Mouse (Mus musculus) testis, adult 2 months (tissue): Measurements from ENCODE around the gene Ninj2. TPM values are rescaled to one million over a fixed set of nuclear protein-coding genes. Genes with fewer than 3 reads are reported as not detected.

Source experiments
- H3K27ac ChIP-seq: fragments of 200-500 bp; 2 replicates; pipeline ENCODE4 v1.5.1; 2012; ENCODE audit warnings: low read depth, low read length; ENCODE audit not compliant: control insufficient read depth, insufficient read depth
- H3K27me3 ChIP-seq: fragments of 200-500 bp; 2 replicates; pipeline ENCODE4 v1.6.1; 2012; ENCODE audit warnings: mild to moderate bottlenecking, low read length, moderate library complexity; ENCODE audit not compliant: control insufficient read depth, insufficient read depth
- H3K36me3 ChIP-seq: fragments of 200-500 bp; 2 replicates; pipeline ENCODE4 v1.6.1; 2012; ENCODE audit warnings: mild to moderate bottlenecking, low read length; ENCODE audit not compliant: control insufficient read depth, insufficient read depth
- H3K4me1 ChIP-seq: fragments of 200-500 bp; 2 replicates; pipeline ENCODE4 v1.6.1; 2012; ENCODE audit warnings: low read length; ENCODE audit not compliant: control insufficient read depth, insufficient read depth
- H3K4me3 ChIP-seq: fragments of 200-500 bp; 2 replicates; pipeline ENCODE4 v1.5.1; 2012; ENCODE audit warnings: low read depth, mild to moderate bottlenecking, low read length, moderate library complexity, mixed read lengths; ENCODE audit not compliant: control insufficient read depth
- CTCF ChIP-seq: fragments of 200-500 bp; IDR thresholded peaks from 2 replicates; pipeline ENCODE4 v1.5.1; 2012; ENCODE audit warnings: low read depth, mild to moderate bottlenecking, inconsistent platforms, low read length, moderate library complexity; ENCODE audit not compliant: control insufficient read depth, insufficient read depth, insufficient replicate concordance
- POLR2A ChIP-seq: fragments of 200-500 bp; IDR thresholded peaks from 2 replicates; pipeline ENCODE4 v1.6.1; 2012; ENCODE audit warnings: low read depth, mild to moderate bottlenecking, inconsistent platforms, low read length, moderate library complexity; ENCODE audit not compliant: control insufficient read depth
- polyA plus RNA-seq: library from polyadenylated mRNA; depleted of rRNA; stranded (reverse); fragments of >200 nt; gene quantifications from 2 replicates; pipeline ENCODE4 v1.2.3, GENCODE M21; 2012

The Ninj2 gene
- polyA plus RNA-seq, 1 experiment: 0.17 TPM

GRCm38 (mm10) chr6:120134748-120135147 lies 41.6 kb downstream of the Ninj2 start:
- H3K27me3 ChIP-seq: no peaks in the 10 kb centered on the region
- no peak overlapping the region for H3K27ac ChIP-seq
- H3K4me3 ChIP-seq: no peak overlapping the region
- TF ChIP-seq POLR2A: no peak
- no peak for TF ChIP-seq CTCF
- no peaks in the 10 kb centered on the region for H3K4me1 ChIP-seq
- no peaks in the 10 kb centered on the region for H3K36me3 ChIP-seq

GRCm38 (mm10) chr6:120145439-120145838 lies 52.3 kb downstream of the Ninj2 start:
- TF ChIP-seq POLR2A (no peak), CTCF (no peak)
- Histone ChIP-seq H3K27me3 (no peaks in the 10 kb centered on the region), H3K4me3 (no peak overlapping the region), H3K27ac (no peak overlapping the region; the same call in 1 of the 2 replicates), H3K36me3 (no peaks in the 10 kb centered on the region), H3K4me1 (no peaks in the 10 kb centered on the region)

GRCm38 (mm10) chr6:120146676-120147075 lies 53.5 kb downstream of the Ninj2 start:
- H3K27ac ChIP-seq: no peak overlapping the region
- no peaks in the 10 kb centered on the region for H3K36me3 ChIP-seq
- no peaks in the 10 kb centered on the region for H3K4me1 ChIP-seq
- TF ChIP-seq CTCF (no peak), POLR2A (no peak)
- no peak overlapping the region for H3K4me3 ChIP-seq
- no peaks in the 10 kb centered on the region for H3K27me3 ChIP-seq

GRCm38 (mm10) chr6:120147411-120147810 lies 54.3 kb downstream of the Ninj2 start:
- Histone ChIP-seq H3K4me3 (no peak overlapping the region), H3K4me1 (no peaks in the 10 kb centered on the region), H3K36me3 (no peaks in the 10 kb centered on the region), H3K27ac (no peak overlapping the region), H3K27me3 (no peaks in the 10 kb centered on the region)
- TF ChIP-seq CTCF (no peak), POLR2A (no peak)

GRCm38 (mm10) chr6:120148716-120149392 lies 55.7 kb downstream of the Ninj2 start:
- Histone ChIP-seq H3K27ac (no peak overlapping the region), H3K4me3 (no peak overlapping the region), H3K27me3 (no peaks in the 10 kb centered on the region), H3K36me3 (no peaks in the 10 kb centered on the region), H3K4me1 (peaks cover 10% of the 10 kb centered on the region)
- TF ChIP-seq CTCF (no peak), POLR2A (no peak)

GRCm38 (mm10) chr6:120149458-120150120 lies 56.4 kb downstream of the Ninj2 start:
- Histone ChIP-seq H3K4me1 (peaks cover 10% of the 10 kb centered on the region), H3K27ac (no peak overlapping the region), H3K36me3 (no peaks in the 10 kb centered on the region), H3K4me3 (no peak overlapping the region), H3K27me3 (no peaks in the 10 kb centered on the region)
- TF ChIP-seq CTCF: no peak
- no peak; the same call in 1 of the 2 replicates for TF ChIP-seq POLR2A

GRCm38 (mm10) chr6:120150206-120150605 lies 57.1 kb downstream of the Ninj2 start:
- H3K4me1 ChIP-seq: peaks cover 10% of the 10 kb centered on the region
- H3K4me3 ChIP-seq: no peak overlapping the region
- no peaks in the 10 kb centered on the region for H3K27me3 ChIP-seq
- no peak overlapping the region for H3K27ac ChIP-seq
- TF ChIP-seq POLR2A (no peak), CTCF (no peak)
- H3K36me3 ChIP-seq: no peaks in the 10 kb centered on the region

GRCm38 (mm10) chr6:120151616-120152053 lies 58.5 kb downstream of the Ninj2 start:
- Histone ChIP-seq H3K4me1 (peaks cover 10% of the 10 kb centered on the region), H3K27ac (no peak overlapping the region), H3K27me3 (no peaks in the 10 kb centered on the region), H3K4me3 (no peak overlapping the region), H3K36me3 (no peaks in the 10 kb centered on the region)
- TF ChIP-seq POLR2A (no peak), CTCF (no peak)
